Mouse (Mus musculus): ENCODE measurements around the gene Clcn2.

The Clcn2 gene

GRCm38 (mm10) chr16:20721808-20722207 lies 4.3 kb upstream of the Clcn2 start:
- DNase-seq: no peak

- DNase-seq: no peak
Observed at GRCm38 (mm10) chr16:20717978-20718670, 578 bp upstream of the Clcn2 start.

DNA sequence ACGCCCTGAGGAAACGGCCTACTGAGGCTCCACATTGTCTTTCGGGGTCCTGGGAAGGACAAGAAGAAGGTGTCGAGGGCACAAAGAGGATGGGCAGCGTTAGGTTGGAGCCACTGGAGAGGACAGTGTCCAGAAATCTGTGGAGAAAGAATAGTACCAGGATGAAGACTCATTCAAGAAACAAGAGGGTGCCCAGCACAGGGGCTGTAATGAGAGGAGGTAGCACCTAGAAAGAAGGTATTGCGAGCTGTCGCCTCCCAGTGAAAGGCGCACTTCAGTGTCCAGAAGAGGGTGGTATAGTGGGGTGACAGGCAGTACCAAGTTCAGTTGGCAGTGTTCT lies 735 bp downstream of the Clcn2 start:
- no peak for DNase-seq

GRCm38 (mm10) chr16:20715976-20716840 lies 1.3 kb downstream of the Clcn2 start:
- DNase-seq: peak; percentile 82

DNA sequence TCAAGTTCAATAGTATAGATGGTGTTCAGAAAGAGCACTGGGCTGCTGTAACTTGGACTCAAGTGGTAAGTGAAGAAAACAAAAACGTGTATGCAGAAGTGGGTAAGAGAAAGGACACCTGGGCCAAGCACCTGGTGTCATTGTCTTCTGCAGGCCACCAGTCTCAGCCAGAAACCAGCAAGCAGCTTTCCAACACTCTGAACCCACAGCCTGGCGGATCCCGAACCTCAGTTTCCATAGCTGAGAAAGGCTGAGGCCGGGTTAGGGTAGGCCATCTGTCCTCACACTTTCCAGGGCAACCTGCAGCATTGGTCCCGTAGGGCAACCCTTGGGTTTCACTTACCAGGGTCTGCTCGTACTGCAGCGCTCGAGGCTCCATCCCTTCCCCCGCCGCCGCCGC lies 2.0 kb downstream of the Clcn2 start:
- no peak for DNase-seq

GRCm38 (mm10) chr16:20715161-20715560 lies 2.4 kb downstream of the Clcn2 start:
- no peak for DNase-seq

GRCm38 (mm10) chr16:20714307-20715080 lies 3.1 kb downstream of the Clcn2 start:
- no peak for DNase-seq

GRCm38 (mm10) chr16:20712889-20713288 lies 4.7 kb downstream of the Clcn2 start:
- DNase-seq: no peak

DNA sequence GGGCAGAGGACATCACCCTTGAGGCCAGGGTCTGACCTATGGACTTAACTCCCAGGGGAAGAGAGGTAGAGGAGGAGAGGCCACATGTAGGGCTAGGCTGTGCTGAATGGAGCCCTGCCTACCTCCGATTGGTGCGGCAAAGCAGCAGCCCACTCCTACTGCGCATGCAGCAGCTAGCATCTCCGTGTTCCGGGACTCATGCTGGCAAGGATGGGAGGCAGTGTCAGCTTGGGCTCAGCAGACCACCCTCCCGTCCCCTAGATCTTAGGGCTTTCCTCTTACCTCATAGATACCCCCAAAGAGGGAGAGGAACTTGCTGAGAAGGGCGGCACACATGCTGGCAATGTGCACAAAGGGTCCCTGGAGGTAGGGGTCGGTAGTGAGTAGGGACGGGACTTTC lies 5.4 kb downstream of the Clcn2 start:
- DNase-seq: no peak

DNA sequence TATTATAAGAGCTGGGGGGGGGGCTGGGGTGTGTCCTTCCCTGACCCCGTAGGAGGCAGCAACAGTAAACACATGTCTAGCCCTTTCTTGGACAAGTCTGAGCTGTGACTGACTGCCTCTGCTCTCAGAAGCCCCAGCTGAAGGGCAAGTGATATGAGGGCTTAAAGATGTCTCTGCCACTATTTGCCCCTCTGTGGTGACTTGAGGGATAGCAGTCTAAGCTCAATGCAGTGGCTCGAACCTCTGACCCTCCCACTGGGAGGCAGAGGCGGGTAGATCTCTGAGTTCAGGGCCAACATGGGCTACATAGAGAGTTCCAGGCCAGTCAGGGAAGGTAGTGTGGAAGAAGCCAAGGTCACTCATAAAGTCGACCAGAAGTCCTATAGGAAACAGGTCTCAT lies 6.7 kb downstream of the Clcn2 start:
- DNase-seq: no peak

- no peak for DNase-seq
Observed at GRCm38 (mm10) chr16:20710370-20710769, 7.2 kb downstream of the Clcn2 start.

DNA sequence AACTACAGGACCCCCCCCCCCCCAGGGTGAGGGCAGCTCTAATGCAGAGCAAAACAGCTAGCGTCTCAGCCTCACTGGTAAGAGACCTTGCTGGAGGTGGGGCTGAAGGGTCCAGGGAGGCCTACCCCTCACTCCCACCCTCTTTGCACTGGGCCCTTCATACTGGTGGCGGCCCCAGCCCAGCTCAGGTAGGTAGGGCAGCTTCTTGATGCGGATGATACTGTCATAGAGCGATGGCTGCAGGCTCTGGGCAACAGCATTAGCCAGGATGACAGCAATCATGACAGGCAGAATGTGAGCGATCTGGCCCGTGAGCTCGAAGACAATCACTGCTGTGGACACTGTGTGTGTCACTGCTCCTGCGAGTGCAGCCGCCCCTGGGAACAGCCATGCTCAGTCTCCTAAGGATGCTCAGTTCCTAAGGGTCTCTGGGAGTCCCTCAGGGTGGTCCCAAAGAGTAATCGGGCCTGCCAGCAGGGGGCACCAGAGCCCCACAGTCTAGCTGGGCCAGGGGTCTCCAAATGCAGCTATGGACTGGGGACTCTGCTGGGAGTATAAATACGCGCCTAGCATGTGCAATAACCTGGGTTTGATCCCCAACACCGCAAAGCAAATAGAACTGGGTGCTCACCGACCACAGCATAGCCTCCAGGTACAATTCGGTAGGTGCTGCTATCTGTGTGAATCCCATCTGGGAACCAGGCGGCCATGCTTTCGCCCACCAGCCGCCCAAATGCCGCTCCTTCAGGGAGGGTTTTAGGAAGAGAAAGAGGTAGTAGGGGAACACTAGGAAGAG lies 8.4 kb downstream of the Clcn2 start:
- no peak for DNase-seq

GRCm38 (mm10) chr16:20708220-20708938 lies 9.2 kb downstream of the Clcn2 start:
- DNase-seq: no peak

DNA sequence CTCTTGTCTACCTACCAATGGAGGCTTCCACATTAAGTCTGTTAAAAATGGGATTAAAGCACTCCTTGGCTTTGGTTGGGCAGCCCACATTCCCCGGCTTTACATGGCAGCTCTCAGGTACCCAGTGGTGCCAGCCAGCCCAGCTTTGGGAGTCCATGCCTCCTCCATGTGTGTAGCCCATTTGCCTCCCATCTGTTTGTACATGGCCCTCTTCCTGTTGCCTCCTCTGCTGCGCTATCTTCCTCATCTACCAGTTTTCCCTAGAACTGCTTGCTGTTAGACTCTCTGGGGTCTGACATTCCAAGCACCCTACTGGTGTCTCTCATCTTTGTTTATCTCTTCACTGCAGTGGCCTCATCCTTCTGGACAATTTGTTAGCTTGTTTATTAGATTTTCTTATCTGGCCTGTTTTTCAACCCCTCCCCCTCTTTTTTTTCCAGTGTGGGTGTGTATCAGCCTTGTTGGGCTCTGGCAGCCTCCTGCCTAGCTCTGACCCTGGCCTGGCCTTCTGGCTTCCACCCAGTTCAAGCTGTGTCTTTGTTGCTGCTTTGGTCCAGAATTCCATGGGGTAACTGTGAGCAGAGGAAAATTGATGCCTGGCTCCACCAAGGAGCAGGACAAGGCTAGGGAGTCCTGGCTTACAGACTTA lies 11.0 kb downstream of the Clcn2 start:
- DNase-seq: no peak

DNA sequence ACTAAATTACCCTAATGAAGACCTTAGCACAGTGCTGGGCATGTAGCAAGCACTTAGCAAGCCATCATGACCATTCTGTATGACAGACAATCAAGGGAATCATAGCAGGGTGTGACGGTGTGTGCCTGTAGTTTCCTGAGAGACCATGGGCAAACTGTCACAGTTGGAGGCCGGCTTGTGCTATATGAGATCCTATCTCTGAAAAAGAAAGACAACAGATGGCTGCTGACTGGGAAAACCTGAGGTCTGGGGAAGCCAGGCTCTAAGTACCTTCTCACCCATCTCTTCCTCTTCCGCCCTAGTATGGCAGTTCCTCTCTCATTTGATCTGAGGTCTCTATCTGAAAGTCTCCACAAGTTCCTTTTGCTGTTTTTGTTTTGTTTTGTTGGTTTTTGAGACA lies 11.8 kb downstream of the Clcn2 start:
- DNase-seq: no peak

DNA sequence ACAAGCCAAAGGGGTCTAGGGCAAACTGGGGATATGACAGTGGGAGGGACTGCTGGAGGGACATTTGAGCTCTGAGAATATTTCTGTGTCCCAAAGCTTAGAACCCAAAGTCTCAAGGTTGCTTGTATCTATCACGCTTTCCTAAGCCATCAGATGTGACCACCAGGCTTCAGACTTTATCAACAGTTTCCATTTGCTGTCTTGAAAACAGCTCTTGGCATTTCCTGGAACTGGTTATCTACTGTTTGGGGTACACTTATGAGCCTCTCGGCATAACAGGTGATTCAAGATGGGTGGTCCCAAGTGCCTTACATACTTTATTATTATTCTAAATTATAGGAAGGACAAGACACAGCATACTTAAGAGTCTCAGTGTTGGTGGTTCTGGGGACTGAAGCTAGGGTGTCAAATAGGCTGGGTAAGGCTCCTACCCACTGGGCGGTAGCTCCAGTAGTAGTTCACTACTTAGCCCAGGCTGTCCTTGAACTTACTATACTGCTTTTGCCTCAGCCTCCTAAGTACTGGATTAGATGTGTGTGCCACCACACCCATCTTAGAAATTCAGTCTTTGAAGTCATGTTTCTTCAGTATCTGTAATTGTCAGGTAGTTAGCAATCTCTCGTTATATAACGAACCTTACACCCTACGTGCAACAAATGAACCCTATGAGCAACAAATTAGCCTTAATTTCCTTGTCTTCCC lies 13.7 kb downstream of the Clcn2 start:
- DNase-seq: no peak

- no peak for DNase-seq
Observed at GRCm38 (mm10) chr16:20703071-20703470, 14.5 kb downstream of the Clcn2 start.

- no peak for DNase-seq
Observed at GRCm38 (mm10) chr16:20702522-20702893, 15.0 kb downstream of the Clcn2 start.

DNA sequence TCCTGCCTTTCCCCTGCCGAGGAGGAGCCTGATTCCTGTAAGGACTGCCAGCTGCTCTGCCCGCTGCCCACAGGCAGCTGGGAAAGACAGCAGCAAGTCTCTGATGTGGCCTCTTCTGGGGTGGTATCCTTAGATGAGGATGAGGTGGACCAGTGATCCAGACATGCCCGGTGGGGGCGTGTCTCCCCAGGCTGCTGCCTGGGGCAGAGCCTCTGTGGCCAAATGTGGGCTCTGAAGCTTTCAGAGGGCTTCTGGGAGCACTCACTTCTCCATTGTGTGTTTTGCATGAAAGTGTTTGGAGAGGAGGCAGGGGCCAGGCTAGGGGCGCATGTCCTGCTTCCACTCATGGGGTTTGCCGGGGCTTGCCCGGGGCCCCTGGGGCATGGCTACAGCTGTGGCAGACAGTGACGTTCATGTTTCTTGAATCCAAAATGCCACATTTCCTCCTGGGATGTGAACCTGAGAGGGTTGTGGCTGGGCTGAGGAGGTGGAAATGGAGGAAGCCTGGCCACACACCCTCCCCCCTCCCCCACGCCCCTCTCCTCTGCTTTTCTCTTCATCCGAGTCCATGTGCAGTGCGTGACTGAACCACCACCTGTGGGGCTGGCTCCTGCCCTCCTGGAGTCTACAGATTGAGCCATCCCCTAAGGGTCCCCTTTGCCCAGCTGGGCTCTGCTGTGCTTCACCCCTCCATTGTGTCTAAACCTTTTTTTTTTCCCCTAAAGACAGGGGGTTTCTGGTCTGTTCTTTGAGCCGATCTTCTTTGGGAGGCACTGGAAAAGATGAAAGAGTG lies 15.6 kb downstream of the Clcn2 start:
- DNase-seq: no peak

DNA sequence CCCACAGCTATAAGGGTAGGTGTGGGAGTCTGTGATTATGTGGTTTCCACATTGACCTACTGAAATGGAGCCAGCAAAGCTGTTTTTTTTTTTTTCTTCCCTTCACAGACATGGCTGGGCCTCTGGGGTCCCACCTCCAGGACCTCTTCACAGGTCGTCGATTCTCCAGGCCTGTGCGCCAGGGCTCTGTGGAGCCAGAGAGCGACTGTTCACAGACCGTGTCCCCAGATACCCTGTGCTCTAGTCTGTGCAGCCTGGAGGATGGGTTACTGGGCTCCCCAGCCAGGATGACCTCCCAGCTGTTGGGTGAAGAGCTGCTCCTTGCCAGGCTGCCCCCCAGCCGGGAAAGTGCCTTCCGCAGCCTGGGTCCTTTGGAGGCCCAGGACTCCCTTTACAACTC lies 16.2 kb downstream of the Clcn2 start:
- DNase-seq: no peak

Data from layer of hippocampus, adult 9-11 months (tissue).